Mouse (Mus musculus) small intestine, adult 2 months (tissue): ENCODE measurements at regions not wholly inside any gene's neighbourhood (a gene's known extent, or its start where the extent isn't known, plus 50 kb on each side); places are given as distances from the start of the nearest gene placed in this dataset.

ENCODE experiments used
- CTCF ChIP-seq: fragments of 200-500 bp; IDR thresholded peaks from 2 replicates; pipeline ENCODE4 v1.5.1; 2012; ENCODE audit warnings: low read depth, mild to moderate bottlenecking, control low read depth, inconsistent platforms, low read length, moderate library complexity, mixed read lengths; ENCODE audit not compliant: insufficient replicate concordance, insufficient read length; ENCODE audit errors: extremely low read depth
- POLR2A ChIP-seq: fragments of 200-500 bp; IDR thresholded peaks from 2 replicates; pipeline ENCODE4 v1.6.1; 2012; ENCODE audit warnings: low read depth, mild to moderate bottlenecking, control low read depth, inconsistent platforms, low read length, moderate library complexity

DNA sequence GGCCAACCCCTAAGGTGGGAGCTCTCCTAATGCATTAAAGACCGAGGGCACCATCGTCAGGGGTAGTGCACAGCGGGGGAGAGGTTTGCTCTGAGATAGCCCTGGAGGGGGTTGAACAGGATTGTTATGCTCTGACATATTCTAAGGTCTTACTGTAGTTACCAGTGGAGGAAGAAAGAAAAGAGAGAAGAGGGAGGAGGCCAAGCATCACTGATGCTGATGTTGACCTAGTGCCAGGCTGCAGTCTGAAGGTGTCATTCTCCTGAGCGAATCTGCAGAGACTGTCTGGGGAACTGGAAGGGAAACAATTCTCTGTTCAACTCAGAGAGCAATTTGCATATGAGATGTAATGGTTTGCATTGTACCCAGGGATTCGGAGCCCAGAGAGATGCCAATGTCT, 139.4 kb upstream of the Zfp637 start:
- TF ChIP-seq CTCF (no peak), POLR2A (no peak)
